Mouse (Mus musculus): ENCODE data around the gene Chrm2.

The Chrm2 gene

GRCm38 (mm10) chr6:36387612-36388400 lies at the start of gene Chrm2:
TSS of gene Chrm2 (plus strand) at chr6:36388084.
- DNase-seq (ENCODE audit: low read depth, low spot score): no peak

GRCm38 (mm10) chr6:36373983-36374382 lies 13.9 kb upstream of the Chrm2 start:
- no peak for DNase-seq (ENCODE audit: low read depth, low spot score)

- no peak for DNase-seq (ENCODE audit: low read depth, low spot score)
These were observed 9.9 kb upstream of the Chrm2 start for GRCm38 (mm10) chr6:36377936-36378335.

GRCm38 (mm10) chr6:36384102-36384501 lies 3.8 kb upstream of the Chrm2 start:
- DNase-seq (ENCODE audit: low read depth, low spot score): no peak

- DNase-seq (ENCODE audit: low read depth, low spot score): no peak
These were observed 746 bp downstream of the Chrm2 start for GRCm38 (mm10) chr6:36388401-36389259.

GRCm38 (mm10) chr6:36389260-36389965 lies 1.5 kb downstream of the Chrm2 start:
- DNase-seq (ENCODE audit: low read depth, low spot score): no peak

GRCm38 (mm10) chr6:36393705-36394104 lies 5.8 kb downstream of the Chrm2 start:
- DNase-seq (ENCODE audit: low read depth, low spot score): no peak

GRCm38 (mm10) chr6:36405139-36405538 lies 17.3 kb downstream of the Chrm2 start:
- DNase-seq (ENCODE audit: low read depth, low spot score): no peak

GRCm38 (mm10) chr6:36409016-36409415 lies 21.1 kb downstream of the Chrm2 start:
- DNase-seq (ENCODE audit: low read depth, low spot score): no peak

- DNase-seq (ENCODE audit: low read depth, low spot score): no peak
These were observed 22.2 kb downstream of the Chrm2 start for GRCm38 (mm10) chr6:36410057-36410456.

GRCm38 (mm10) chr6:36419716-36420115 lies 31.8 kb downstream of the Chrm2 start:
- no peak for DNase-seq (ENCODE audit: low read depth, low spot score)

GRCm38 (mm10) chr6:36437964-36438363 lies 50.1 kb downstream of the Chrm2 start:
- no peak for DNase-seq (ENCODE audit: low read depth, low spot score)

- no peak for DNase-seq (ENCODE audit: low read depth, low spot score)
These were observed 51.3 kb downstream of the Chrm2 start for GRCm38 (mm10) chr6:36439218-36439617.

GRCm38 (mm10) chr6:36451480-36451879 lies 63.6 kb downstream of the Chrm2 start:
- no peak for DNase-seq (ENCODE audit: low read depth, low spot score)

- no peak for DNase-seq (ENCODE audit: low read depth, low spot score)
These were observed 67.2 kb downstream of the Chrm2 start for GRCm38 (mm10) chr6:36455071-36455470.

- no peak for DNase-seq (ENCODE audit: low read depth, low spot score)
These were observed 69.1 kb downstream of the Chrm2 start for GRCm38 (mm10) chr6:36457015-36457414.

- no peak for DNase-seq (ENCODE audit: low read depth, low spot score)
These were observed 76.1 kb downstream of the Chrm2 start for GRCm38 (mm10) chr6:36464008-36464407.

- DNase-seq (ENCODE audit: low read depth, low spot score): no peak
These were observed 96.3 kb downstream of the Chrm2 start for GRCm38 (mm10) chr6:36484132-36484665.

GRCm38 (mm10) chr6:36507008-36507663 lies 119.3 kb downstream of the Chrm2 start:
- no peak for DNase-seq (ENCODE audit: low read depth, low spot score)

- no peak for DNase-seq (ENCODE audit: low read depth, low spot score)
These were observed 120.1 kb downstream of the Chrm2 start for GRCm38 (mm10) chr6:36507946-36508345.

- DNase-seq (ENCODE audit: low read depth, low spot score): no peak
These were observed 120.6 kb downstream of the Chrm2 start for GRCm38 (mm10) chr6:36508469-36508868.

All from CD4-positive, CD25-positive, alpha-beta regulatory T cell, adult 2 months (primary cell).